Mouse (Mus musculus) ES-E14 (cell line): ENCODE data around the gene Nop53. TPM values are rescaled to one million over a fixed set of nuclear protein-coding genes. Genes with fewer than 3 reads are reported as not detected.
A peak's percentile ranks its signal among the peaks of the same experiment; 100 is the strongest.

Experiments
- DNase-seq: peaks from one replicate; pipeline ENCODE4 v3.0.0-alpha.2; 2013; ENCODE audit warnings: low read depth, low spot score
- H3K27ac ChIP-seq: 2 replicates; pipeline ENCODE4 v1.5.1; 2012; ENCODE audit warnings: low read depth, mild to moderate bottlenecking, low read length, moderate library complexity, mixed read lengths; ENCODE audit not compliant: poor library complexity, insufficient read depth, severe bottlenecking
- H3K36me3 ChIP-seq: 2 replicates; pipeline ENCODE4 v1.6.1; 2012; ENCODE audit warnings: mild to moderate bottlenecking, low read length, moderate library complexity, mixed read lengths; ENCODE audit not compliant: control insufficient read depth, poor library complexity, insufficient read depth, severe bottlenecking
- H3K4me1 ChIP-seq, 2 experiments: fragments of 150-350 bp in 1 of 2; sonication (generic) in 1 of 2; 2 replicates each; pipeline ENCODE4 v1.6.1; 2012; ENCODE audit warnings: low read length in 2 of 2, mild to moderate bottlenecking in 1 of 2, mixed read lengths in 1 of 2; ENCODE audit not compliant: control insufficient read depth in 2 of 2, insufficient read depth in 2 of 2, poor library complexity in 1 of 2
- H3K4me3 ChIP-seq, 2 experiments: fragments of 150-350 bp in 1 of 2; sonication (generic) in 1 of 2; 2 replicates each; pipeline ENCODE4 v1.5.1; 2012; ENCODE audit warnings: low read length in 2 of 2, low read depth in 1 of 2, mild to moderate bottlenecking in 1 of 2, mixed read lengths in 1 of 2; ENCODE audit not compliant: insufficient read depth in 1 of 2, poor library complexity in 1 of 2, severe bottlenecking in 1 of 2
- H3K9ac ChIP-seq: 2 replicates; pipeline ENCODE4 v1.6.1; 2012; ENCODE audit warnings: low read depth, mild to moderate bottlenecking, low read length, mixed read lengths; ENCODE audit not compliant: poor library complexity, insufficient read depth, severe bottlenecking
- H3K9me3 ChIP-seq: fragments of 150-350 bp; sonication (generic); 2 replicates; pipeline ENCODE4 v1.6.1; 2012; ENCODE audit warnings: low read depth, mild to moderate bottlenecking, low read length; ENCODE audit not compliant: control insufficient read depth, insufficient read depth
- CHD2 ChIP-seq: IDR thresholded peaks from 2 replicates; pipeline ENCODE4 v1.6.1; 2014; ENCODE audit warnings: mild to moderate bottlenecking, low read depth, low read length, inconsistent platforms
- HCFC1 ChIP-seq: IDR thresholded peaks from 2 replicates; pipeline ENCODE4 v1.6.1; 2012; ENCODE audit warnings: low read length, inconsistent platforms, borderline replicate concordance; ENCODE audit not compliant: insufficient read depth
- MAFK ChIP-seq: IDR thresholded peaks from 2 replicates; pipeline ENCODE4 v1.6.1; 2014; ENCODE audit warnings: mild to moderate bottlenecking, low read depth, low read length, inconsistent platforms; ENCODE audit not compliant: insufficient read depth
- ZC3H11A ChIP-seq: IDR thresholded peaks from 2 replicates; pipeline ENCODE4 v1.6.1; 2012; ENCODE audit warnings: low read depth, mild to moderate bottlenecking, inconsistent platforms, low read length, borderline replicate concordance
- ZNF384 ChIP-seq: IDR thresholded peaks from 2 replicates; pipeline ENCODE4 v1.6.1; 2012; ENCODE audit warnings: low read depth, low read length, inconsistent platforms
- in situ Hi-C, 2 experiments: fragments of 600-800 bp; cut with MboI; formaldehyde crosslinking; loops; one replicate each; pipeline ENCODE4 v1.15.1; 2025; ENCODE audit warnings: low sequenced_read_pairs in 2 of 2, inconsistent platforms in 1 of 2; ENCODE audit not compliant: unreplicated experiment in 2 of 2
- total RNA-seq: library from RNA; depleted of rRNA; stranded (reverse); fragments of 300-350 nt; gene quantifications from 2 replicates; pipeline ENCODE4 v1.2.3, GENCODE M21; 2012

Nop53 gene
- total RNA-seq, 1 experiment, result 212 TPM

- Histone ChIP-seq H3K4me1 (peaks cover 3 to 17% of the 10 kb centered on the region in 2 experiments; a peak in 2 of 4 replicates), H3K9me3 (no peaks in the 10 kb centered on the region), H3K9ac (no peak overlapping the region), H3K4me3 (no peak overlapping the region), H3K36me3 (no peaks in the 10 kb centered on the region), H3K27ac (no peak overlapping the region)
- in situ Hi-C loops, result loop anchor here in 1 of 2 experiments (25.0 kb wide), 2 partner anchors 184 to 309 kb away; partner anchors contain the start of genes C5ar1, Inafm1 and Slc8a2
- TF ChIP-seq CHD2, result no peak
- TF ChIP-seq ZC3H11A, result no peak
- no peak for TF ChIP-seq MAFK
- TF ChIP-seq ZNF384, result no peak
- TF ChIP-seq HCFC1, result no peak
- DNase-seq, result peak; percentile 70
Observed at GRCm38 (mm10) chr7:15953307-15954074, 7.6 kb upstream of the Nop53 start.

DNA sequence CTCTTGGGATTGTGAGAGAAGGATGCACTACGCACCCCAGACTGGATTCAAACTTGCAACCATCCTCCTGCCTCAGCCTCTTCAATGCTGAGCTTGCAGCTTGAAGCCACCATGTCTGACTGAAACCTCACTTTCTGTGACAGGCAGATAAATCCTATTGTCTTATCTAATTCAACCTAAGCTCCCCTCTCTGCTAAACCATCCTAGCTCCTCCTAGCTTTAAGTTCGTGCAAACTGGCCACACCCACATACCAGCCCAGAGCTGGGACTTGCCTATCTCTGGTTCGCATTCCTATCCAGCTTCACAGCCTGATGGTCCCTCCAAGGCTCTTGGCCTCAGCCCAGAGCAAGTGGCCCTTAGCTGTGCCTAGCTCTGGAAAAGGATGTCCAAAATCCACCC lies 6.5 kb upstream of the Nop53 start:
- Histone ChIP-seq H3K36me3 (no peaks in the 10 kb centered on the region), H3K4me3 (no peak overlapping the region), H3K4me1 (peaks cover 3 to 19% of the 10 kb centered on the region in 2 experiments; a peak in 2 of 4 replicates), H3K9me3 (no peaks in the 10 kb centered on the region), H3K9ac (no peak overlapping the region), H3K27ac (no peak overlapping the region)
- no peak for TF ChIP-seq CHD2
- TF ChIP-seq ZNF384, result no peak
- no peak for TF ChIP-seq HCFC1
- TF ChIP-seq ZC3H11A, result no peak
- no peak for TF ChIP-seq MAFK
- DNase-seq, result no peak
- in situ Hi-C loops, result loop anchor here in 1 of 2 experiments (25.0 kb wide), 2 partner anchors 185 to 310 kb away; partner anchors contain the start of genes C5ar1, Inafm1 and Slc8a2

DNA sequence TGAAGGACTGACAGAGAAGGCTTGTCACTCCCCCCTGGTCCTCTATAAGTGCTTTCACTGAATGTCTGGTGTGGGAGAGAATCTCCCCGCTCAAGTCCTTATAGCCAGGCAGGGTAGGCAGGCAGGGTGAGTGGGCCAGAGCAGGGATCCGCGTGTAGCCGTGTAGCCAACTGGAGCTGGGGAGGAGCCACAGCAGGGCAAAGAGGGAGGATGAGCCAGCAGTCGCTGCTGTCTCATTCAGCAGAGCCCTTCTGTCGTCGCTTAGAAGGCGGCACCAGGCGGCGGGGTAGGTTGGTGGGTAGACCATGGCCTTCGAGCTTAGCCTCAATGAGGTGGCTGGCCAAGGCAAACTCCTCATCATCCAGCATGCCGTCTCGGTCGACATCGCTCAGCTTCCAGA lies 4.1 kb upstream of the Nop53 start:
- no peak overlapping the region for H3K9ac ChIP-seq
- TF ChIP-seq CHD2, result no peak
- no peak for TF ChIP-seq HCFC1
- no peak for TF ChIP-seq ZNF384
- H3K4me3 ChIP-seq, result peak overlapping the region; percentile 14 to 18; a peak in 1 of 4 replicates
- in situ Hi-C loops, result loop anchor here in 1 of 2 experiments (25.0 kb wide), 2 partner anchors 187 to 312 kb away; partner anchors contain the start of genes C5ar1, Inafm1 and Slc8a2
- H3K36me3 ChIP-seq, result no peaks in the 10 kb centered on the region
- H3K4me1 ChIP-seq, result peaks cover 5 to 18% of the 10 kb centered on the region in 2 experiments; a peak in 2 of 4 replicates
- DNase-seq, result no peak
- H3K27ac ChIP-seq, result no peak overlapping the region
- H3K9me3 ChIP-seq, result no peaks in the 10 kb centered on the region

GRCm38 (mm10) chr7:15949216-15949790 lies 3.4 kb upstream of the Nop53 start:
- Histone ChIP-seq H3K9ac (no peak overlapping the region), H3K4me1 (peaks cover 2 to 15% of the 10 kb centered on the region in 2 experiments; a peak in 3 of 4 replicates), H3K4me3 (no peak overlapping the region), H3K36me3 (peaks cover 2% of the 10 kb centered on the region), H3K27ac (no peak overlapping the region), H3K9me3 (no peaks in the 10 kb centered on the region)
- TF ChIP-seq CHD2, result no peak
- TF ChIP-seq HCFC1, result no peak
- TF ChIP-seq ZC3H11A, result no peak
- no peak for TF ChIP-seq ZNF384
- no peak for TF ChIP-seq MAFK
- in situ Hi-C loops, result no loop called here
- DNase-seq, result no peak
